Mouse (Mus musculus) colon, adult 2 months (tissue): ENCODE results near the gene Cadm3. TPM values are rescaled to one million over a fixed set of nuclear protein-coding genes. Genes with fewer than 3 reads are reported as not detected.

Experiments used
- polyA plus RNA-seq: library from polyadenylated mRNA; depleted of rRNA; stranded (reverse); fragments of >200 nt; gene quantifications from 2 replicates; pipeline ENCODE4 v1.2.3, GENCODE M21; 2012; rRNA removed

Cadm3 gene
- polyA plus RNA-seq: 11.3 and 14.2 TPM in 2 replicates

GRCm38 (mm10) chr1:173367356-173368046 lies at the start of gene Cadm3:
Cadm3 (minus strand) TSS chr1:173367695.

GRCm38 (mm10) chr1:173350372-173350957 lies 17.0 kb downstream of the Cadm3 start, which contains the start of gene Aim2:
Aim2 (plus strand) TSS chr1:173350879.

GRCm38 (mm10) chr1:173333312-173334253 lies 33.9 kb downstream of the Cadm3 start, which contains the start of gene Ackr1:
Ackr1 (minus strand) TSS chr1:173333750.

Other genes starting within 250 kb of the Cadm3 start
- not detected in 2 replicates for gene Olfr1408, start 230.3 kb downstream of the Cadm3 start, polyA plus RNA-seq
- gene Olfr1406, start 177.1 kb downstream of the Cadm3 start, polyA plus RNA-seq: not detected in 2 replicates
- gene Olfr218, start 169.9 kb downstream of the Cadm3 start, polyA plus RNA-seq: not detected in 2 replicates
- not detected in 2 replicates for gene Olfr1404, start 155.3 kb downstream of the Cadm3 start, polyA plus RNA-seq
- gene Fcer1a, start 140.5 kb downstream of the Cadm3 start, polyA plus RNA-seq: not detected in 2 replicates
- gene Olfr418, start 101.7 kb downstream of the Cadm3 start, polyA plus RNA-seq: not detected in 2 replicates
- 0.23 and 5.5 TPM in 2 replicates for gene Mptx2, start 89.9 kb downstream of the Cadm3 start, polyA plus RNA-seq
- 12.9 and 18.3 TPM in 2 replicates for gene Ackr1, start 33.9 kb downstream of the Cadm3 start, polyA plus RNA-seq
- gene Aim2, start 16.8 kb downstream of the Cadm3 start, polyA plus RNA-seq: 9.1 and 10.1 TPM in 2 replicates
- gene Ifi206, start 123.3 kb upstream of the Cadm3 start, polyA plus RNA-seq: 0.20 and 0.25 TPM in 2 replicates
- gene Ifi214, start 168.3 kb upstream of the Cadm3 start, polyA plus RNA-seq: 0.05 TPM in 1 of 2 replicates, not detected in the other
- gene Ifi213, start 231.6 kb upstream of the Cadm3 start, polyA plus RNA-seq: 0.09 and 0.34 TPM in 2 replicates